Mouse (Mus musculus) midbrain, embryonic 10.5 days (tissue): ENCODE data around the gene Nemf. TPM values are rescaled to one million over a fixed set of nuclear protein-coding genes. Genes with fewer than 3 reads are reported as not detected.
"Not testable (repeated sequence)": the region's sequence is repeated elsewhere in the genome, so short reads cannot be mapped to it uniquely, and the experiment has no call there.

Source experiments
- DNase-seq: peaks from one replicate; pipeline ENCODE4 v3.0.0-alpha.2; 2017; ENCODE audit warnings: low spot score
- H3K27ac ChIP-seq: fragments of 300-500 bp; sonication (generic); replicated peaks from 2 replicates; pipeline ENCODE4 v1.5.1; 2016; ENCODE audit warnings: mild to moderate bottlenecking
- H3K27me3 ChIP-seq: fragments of 300-500 bp; sonication (generic); 2 replicates; pipeline ENCODE4 v1.6.1; 2016; ENCODE audit warnings: low read depth, mild to moderate bottlenecking; ENCODE audit not compliant: poor library complexity, severe bottlenecking
- H3K36me3 ChIP-seq: fragments of 300-500 bp; sonication (generic); 2 replicates; pipeline ENCODE4 v1.6.1; 2016; ENCODE audit warnings: mild to moderate bottlenecking, moderate library complexity
- H3K4me1 ChIP-seq: fragments of 300-500 bp; sonication (generic); 2 replicates; pipeline ENCODE4 v1.6.1; 2016
- H3K4me3 ChIP-seq: fragments of 300-500 bp; sonication (generic); 2 replicates; pipeline ENCODE4 v1.5.1; 2016; ENCODE audit warnings: mild to moderate bottlenecking, moderate library complexity
- H3K9me3 ChIP-seq: fragments of 300-500 bp; sonication (generic); replicated peaks from 2 replicates; pipeline ENCODE4 v1.6.1; 2016; ENCODE audit warnings: mild to moderate bottlenecking
- WGBS: fragments of 180-500 bp; shearing (Covaris S2); methylation state at CpG from one replicate; pipeline ENCODE4 v1.1.7; 2016; 5-methylcytosine and 5-hydroxymethylcytosine counted together
- polyA plus RNA-seq: library from polyadenylated mRNA; unstranded; fragments of >200 nt; fragmentation: Nextera tagmentation; extraction: Ambion mirVana; gene quantifications from 2 replicates; pipeline ENCODE4 v1.2.1, GENCODE M21; 2016

Gene Nemf
- polyA plus RNA-seq, 1 experiment from 2014 or later: 97.2 TPM

- Histone ChIP-seq H3K27ac (no peak overlapping the region), H3K4me1 (0 out of 2 replicates have a peak, but pooled peaks cover 5% of the 10 kb centered on the region), H3K4me3 (no peak overlapping the region), H3K9me3 (no peaks in the 10 kb centered on the region), H3K27me3 (no peaks in the 10 kb centered on the region), H3K36me3 (peaks cover 4% of the 10 kb centered on the region; the same call in 1 of the 2 replicates)
- DNase-seq: no peak
- 91% methylated on average over 5 of the region's 5 CpGs for WGBS
Measured at GRCm38 (mm10) chr12:69384606-69385005, 27.6 kb upstream of the Nemf start.

GRCm38 (mm10) chr12:69382880-69383279 is 25.9 kb upstream of the Nemf start:
- DNase-seq: no peak
- H3K27ac ChIP-seq: no peak overlapping the region
- peaks cover 16% of the 10 kb centered on the region; the same call in 1 of the 2 replicates for H3K36me3 ChIP-seq
- H3K4me1 ChIP-seq: 0 out of 2 replicates have a peak, but pooled peaks cover 5% of the 10 kb centered on the region
- WGBS: 94% methylated on average over 1 of the region's 1 CpGs
- no peak overlapping the region for H3K4me3 ChIP-seq
- no peaks in the 10 kb centered on the region for H3K9me3 ChIP-seq
- H3K27me3 ChIP-seq: no peaks in the 10 kb centered on the region

- Histone ChIP-seq H3K9me3 (no peaks in the 10 kb centered on the region), H3K27ac (no peak overlapping the region), H3K27me3 (no peaks in the 10 kb centered on the region), H3K4me1 (peaks cover 23% of the 10 kb centered on the region), H3K36me3 (peaks cover 44% of the 10 kb centered on the region), H3K4me3 (no peak overlapping the region)
- DNase-seq: no peak
- 92% methylated on average over 11 of the region's 11 CpGs for WGBS
Measured at GRCm38 (mm10) chr12:69378558-69379454, 21.8 kb upstream of the Nemf start.

GRCm38 (mm10) chr12:69377636-69378035 is 20.7 kb upstream of the Nemf start:
- 98% methylated on average over 6 of the region's 6 CpGs for WGBS
- H3K27me3 ChIP-seq, DNase-seq, H3K4me3 ChIP-seq, H3K27ac ChIP-seq, H3K9me3 ChIP-seq: not testable (repeated sequence)
- Histone ChIP-seq H3K36me3 (peaks cover 52% of the 10 kb centered on the region), H3K4me1 (peaks cover 30% of the 10 kb centered on the region)

- Histone ChIP-seq H3K4me3 (no peak overlapping the region), H3K27me3 (no peaks in the 10 kb centered on the region), H3K9me3 (no peaks in the 10 kb centered on the region), H3K36me3 (peaks cover 52% of the 10 kb centered on the region), H3K4me1 (peaks cover 30% of the 10 kb centered on the region), H3K27ac (no peak overlapping the region)
- DNase-seq: no peak
- WGBS: 98% methylated on average over 1 of the region's 1 CpGs
Measured at GRCm38 (mm10) chr12:69377188-69377587, 20.2 kb upstream of the Nemf start.

- H3K4me3 ChIP-seq: no peak overlapping the region
Measured at GRCm38 (mm10) chr12:69376132-69376531, 19.2 kb upstream of the Nemf start.

GRCm38 (mm10) chr12:69373850-69374766 is 17.1 kb upstream of the Nemf start:
- Histone ChIP-seq H3K9me3 (no peaks in the 10 kb centered on the region), H3K27ac (no peak overlapping the region), H3K4me1 (peaks cover 37% of the 10 kb centered on the region), H3K4me3 (peak overlapping the region; percentile 81), H3K36me3 (peaks cover 45% of the 10 kb centered on the region), H3K27me3 (no peaks in the 10 kb centered on the region)
- DNase-seq: no peak
- WGBS: 58% methylated on average over 11 of the region's 11 CpGs

More at GRCm38 (mm10) chr12:69376132-69376531, 19.2 kb upstream of the Nemf start:
- WGBS: 92% methylated on average over 2 of the region's 2 CpGs
- H3K27ac ChIP-seq: no peak overlapping the region
- no peaks in the 10 kb centered on the region for H3K9me3 ChIP-seq
- no peaks in the 10 kb centered on the region for H3K27me3 ChIP-seq
- no peak for DNase-seq
- H3K36me3 ChIP-seq: peaks cover 49% of the 10 kb centered on the region
- H3K4me1 ChIP-seq: peaks cover 32% of the 10 kb centered on the region

- peak overlapping the region; percentile 81 for H3K4me3 ChIP-seq
- H3K27me3 ChIP-seq: no peaks in the 10 kb centered on the region
- DNase-seq: peak; percentile 56
Measured at GRCm38 (mm10) chr12:69372731-69373331, 15.9 kb upstream of the Nemf start.

GRCm38 (mm10) chr12:69371854-69372671 is 15.1 kb upstream of the Nemf start, which contains the start of the genes Arf6 and Gm9887:
TSS of gene Arf6 (plus strand) at chr12:69372150.
TSS of gene Gm9887 (minus strand) at chr12:69372458.
- peak within 1 kb of the TSS; percentile 97 for H3K27ac ChIP-seq
- under 1% methylated on average over 109 of the region's 121 CpGs for WGBS

More at GRCm38 (mm10) chr12:69372731-69373331, 15.9 kb upstream of the Nemf start:
- Histone ChIP-seq H3K9me3 (no peaks in the 10 kb centered on the region), H3K27ac (peak overlapping the region; percentile 97), H3K4me1 (peaks cover 37% of the 10 kb centered on the region), H3K36me3 (peaks cover 36% of the 10 kb centered on the region)
- under 1% methylated on average over 42 of the region's 42 CpGs for WGBS

GRCm38 (mm10) chr12:69371421-69371853 is 14.5 kb upstream of the Nemf start:
- H3K9me3 ChIP-seq: no peaks in the 10 kb centered on the region
- peaks cover 37% of the 10 kb centered on the region for H3K4me1 ChIP-seq
- H3K36me3 ChIP-seq: peaks cover 31% of the 10 kb centered on the region
- DNase-seq: no peak
- H3K27ac ChIP-seq: peak overlapping the region; percentile 97
- H3K27me3 ChIP-seq: no peaks in the 10 kb centered on the region
- H3K4me3 ChIP-seq: peak overlapping the region; percentile 81
- WGBS: under 1% methylated on average over 24 of the region's 24 CpGs

More at GRCm38 (mm10) chr12:69371854-69372671, 15.1 kb upstream of the Nemf start, which contains the start of the genes Arf6 and Gm9887:
- H3K27me3 ChIP-seq: no peaks in the 10 kb centered on the region
- H3K9me3 ChIP-seq: no peaks in the 10 kb centered on the region
- peaks cover 37% of the 10 kb centered on the region for H3K4me1 ChIP-seq
- H3K4me3 ChIP-seq: peak within 1 kb of the TSS; percentile 81
- peaks cover 31% of the 10 kb centered on the region for H3K36me3 ChIP-seq
- peak; percentile 97 for DNase-seq

- Histone ChIP-seq H3K36me3 (peaks cover 26% of the 10 kb centered on the region), H3K27ac (peak overlapping the region; percentile 97), H3K4me3 (peak overlapping the region; percentile 81), H3K4me1 (peaks cover 34% of the 10 kb centered on the region), H3K9me3 (no peaks in the 10 kb centered on the region), H3K27me3 (no peaks in the 10 kb centered on the region)
- WGBS: 16% methylated on average over 7 of the region's 7 CpGs
- no peak for DNase-seq
Measured at GRCm38 (mm10) chr12:69370936-69371335, 14.0 kb upstream of the Nemf start.
